Mouse (Mus musculus) heart, adult 2 months (tissue): ENCODE data around the gene Tns4.

Experiments
- CTCF ChIP-seq: fragments of 200-600 bp; IDR thresholded peaks from 2 replicates; pipeline ENCODE4 v1.8.1; 2022; ENCODE audit warnings: antibody characterized with exemption, mild to moderate bottlenecking, moderate library complexity
- EP300 ChIP-seq: fragments of 200-500 bp; IDR thresholded peaks from 2 replicates; pipeline ENCODE4 v1.6.1; 2011; ENCODE audit warnings: low read depth, low read length, control low read depth; ENCODE audit not compliant: insufficient read depth

DNA sequence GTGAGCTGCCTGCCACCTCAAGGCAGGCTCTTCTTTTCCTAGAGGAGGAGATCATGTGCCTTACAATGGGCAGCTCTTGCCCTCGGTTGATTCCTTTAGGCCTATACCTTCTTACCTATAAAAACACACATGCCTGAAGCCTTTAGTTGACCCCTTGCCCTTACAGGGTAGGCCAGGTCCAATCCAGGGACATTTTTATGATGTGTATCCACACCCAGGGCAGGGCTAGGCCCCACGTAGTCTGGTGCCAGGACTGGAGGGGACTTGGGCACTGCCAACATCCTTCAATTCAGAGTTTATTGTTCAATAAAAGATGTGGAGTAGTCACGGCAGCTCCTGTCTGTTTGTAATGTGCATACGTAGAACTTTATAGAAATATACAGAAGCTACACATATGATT lies 7.3 kb upstream of the Tns4 start:
- no peak for TF ChIP-seq CTCF
- TF ChIP-seq EP300 = no peak
